Mouse (Mus musculus) left cerebral cortex, adult 9 months (tissue): ENCODE data around the gene Nif3l1.

Source experiments
- DNase-seq, 2 experiments: peaks; one replicate each; pipeline ENCODE4 v3.0.0; 2022; ENCODE audit warnings: low spot score in 2 of 2

Gene Nif3l1

DNA sequence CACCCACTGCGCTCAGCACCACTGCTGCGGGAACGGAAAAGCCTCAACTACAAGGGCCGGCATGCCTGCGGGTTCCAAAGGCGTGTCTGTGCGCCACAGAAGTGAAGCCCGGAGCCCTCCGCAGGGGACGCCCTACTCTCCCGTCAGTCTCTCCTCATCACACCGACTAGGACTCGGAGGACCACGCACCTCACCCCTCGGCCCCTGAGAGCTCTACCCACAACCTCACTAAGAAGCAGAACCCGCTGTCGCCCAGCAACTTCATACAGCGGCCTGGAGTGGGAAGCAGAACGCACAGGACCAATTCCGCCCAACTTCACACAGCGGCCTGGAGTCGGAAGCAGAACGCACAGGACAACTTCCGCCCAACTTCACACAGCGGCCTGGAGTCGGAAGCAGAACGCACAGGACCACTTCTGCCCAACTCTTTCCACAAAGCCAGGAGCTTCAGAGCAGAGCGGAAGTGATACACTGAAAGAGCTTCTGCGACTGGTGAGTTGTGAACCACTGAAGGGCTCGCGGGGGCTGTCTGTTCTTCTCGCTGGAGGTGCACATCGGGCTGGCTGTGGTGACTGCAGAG is at the start of gene Nif3l1, which contains the start of gene Ppil3:
Gene Nif3l1, plus strand, starts transcription at position 9 of the 580 bp plus-strand sequence.
Gene Ppil3, minus strand, starts transcription at position 344 of the 580 bp plus-strand sequence.
- DNase-seq: peak; percentile 88 to 94

DNA sequence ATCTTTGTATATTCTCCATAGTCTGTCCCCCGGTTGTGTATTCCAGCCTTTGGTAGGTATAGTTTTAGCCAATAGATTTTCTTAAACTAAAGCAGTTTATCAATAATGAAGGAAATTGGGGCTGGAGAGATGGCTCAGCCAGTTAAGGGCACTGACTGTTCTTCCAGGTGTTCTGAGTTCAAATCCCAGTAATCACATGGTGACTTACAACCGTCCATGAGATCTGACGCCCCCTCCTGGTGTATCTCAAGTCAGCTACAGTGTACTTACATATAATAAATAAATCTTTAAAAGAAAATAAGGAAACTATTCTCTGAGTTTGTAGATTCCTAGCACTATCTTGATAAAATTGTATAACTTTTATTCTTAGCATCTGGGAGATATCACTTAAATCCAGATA is 49.6 kb upstream of the Nif3l1 start:
- DNase-seq: no peak

- no peak for DNase-seq
Observed at GRCm38 (mm10) chr1:58396179-58396578, 48.8 kb upstream of the Nif3l1 start.

DNA sequence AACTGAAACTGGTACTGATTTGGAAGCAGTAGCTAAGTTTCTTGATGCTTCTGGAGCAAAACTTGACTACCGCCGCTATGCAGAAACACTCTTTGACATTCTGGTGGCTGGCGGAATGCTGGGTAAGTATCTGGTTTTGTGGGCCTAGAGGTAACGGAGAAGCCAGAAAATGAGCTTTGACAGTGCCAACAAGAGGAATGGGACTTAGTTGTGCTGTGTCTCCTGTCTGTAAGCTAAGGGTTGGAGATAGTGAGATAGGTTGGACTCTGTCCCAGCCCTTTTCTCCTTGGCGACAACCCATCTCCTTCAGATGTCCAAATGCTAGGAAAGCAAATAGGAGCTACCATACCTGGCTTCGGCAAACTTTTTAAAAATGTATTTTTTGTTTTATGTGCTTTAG is 47.2 kb upstream of the Nif3l1 start:
- no peak for DNase-seq

GRCm38 (mm10) chr1:58401396-58401795 is 43.6 kb upstream of the Nif3l1 start:
- DNase-seq: no peak

DNA sequence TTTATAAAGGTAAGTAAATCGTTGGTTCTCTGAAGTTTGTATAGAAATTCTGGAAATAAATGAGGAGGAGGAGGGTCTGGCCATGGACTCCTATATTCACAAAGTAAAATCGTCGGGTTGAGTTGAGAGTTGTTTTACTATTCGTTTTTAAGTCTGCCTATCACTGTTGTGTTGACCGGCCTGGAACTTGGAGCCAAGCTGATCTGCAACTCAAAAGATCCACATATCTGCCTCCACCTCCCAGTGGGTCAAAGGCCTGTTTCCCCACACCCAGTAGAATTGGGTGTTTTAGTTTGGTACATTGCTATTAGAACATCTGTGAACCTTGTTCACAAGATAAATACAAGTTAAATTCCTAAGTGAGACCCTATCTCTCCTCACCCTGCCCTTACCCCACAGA is 41.2 kb upstream of the Nif3l1 start:
- no peak for DNase-seq

GRCm38 (mm10) chr1:58407321-58407720 is 37.6 kb upstream of the Nif3l1 start:
- DNase-seq: no peak

- DNase-seq: no peak
Observed at GRCm38 (mm10) chr1:58408141-58408540, 36.8 kb upstream of the Nif3l1 start.

- DNase-seq: no peak
Observed at GRCm38 (mm10) chr1:58409553-58410197, 35.3 kb upstream of the Nif3l1 start.

- no peak for DNase-seq
Observed at GRCm38 (mm10) chr1:58410198-58410588, 34.8 kb upstream of the Nif3l1 start.

- no peak for DNase-seq
Observed at GRCm38 (mm10) chr1:58410776-58411175, 34.2 kb upstream of the Nif3l1 start.

- DNase-seq: no peak
Observed at GRCm38 (mm10) chr1:58415442-58415841, 29.5 kb upstream of the Nif3l1 start.

DNA sequence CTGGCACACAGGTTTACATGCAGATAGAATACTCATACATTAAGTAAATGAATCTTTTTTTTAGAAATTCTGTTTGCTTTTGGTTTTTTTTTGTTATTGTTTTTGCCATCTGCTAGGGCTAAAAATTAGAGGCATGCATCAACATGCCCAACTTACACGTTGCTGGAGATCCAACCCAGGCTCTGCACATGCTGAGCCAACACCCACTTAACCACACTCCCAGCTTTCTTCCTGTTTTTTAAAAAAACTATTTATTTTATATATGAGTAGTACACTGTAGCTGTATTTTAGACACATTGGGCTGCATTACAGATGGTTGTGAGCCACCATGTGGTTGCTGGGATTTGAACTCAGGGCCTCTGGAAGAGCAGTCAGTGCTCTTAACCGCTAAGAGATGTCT is 28.9 kb upstream of the Nif3l1 start:
- DNase-seq: no peak

- no peak for DNase-seq
Observed at GRCm38 (mm10) chr1:58420032-58420431, 24.9 kb upstream of the Nif3l1 start.

DNA sequence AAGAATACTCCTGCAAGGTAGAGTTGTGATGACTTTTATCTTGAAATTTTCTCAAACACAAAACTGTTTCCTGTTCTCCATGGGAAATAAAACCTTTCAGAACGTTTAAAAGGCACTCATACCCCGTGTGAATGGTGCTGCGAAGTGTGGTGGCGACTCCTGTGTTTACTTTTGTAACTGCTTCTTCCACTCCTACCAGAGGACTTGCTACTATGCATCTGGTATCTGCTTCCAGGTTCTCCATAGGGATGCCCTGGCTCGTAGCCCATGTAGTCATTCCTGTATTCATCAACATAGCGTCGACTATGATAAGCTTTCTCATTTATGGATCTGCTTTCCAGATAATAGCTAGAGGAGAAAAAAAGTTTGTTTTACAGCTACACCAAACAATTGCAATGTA is 24.0 kb upstream of the Nif3l1 start:
- DNase-seq: no peak

GRCm38 (mm10) chr1:58422879-58423278 is 22.1 kb upstream of the Nif3l1 start:
- DNase-seq: no peak

DNA sequence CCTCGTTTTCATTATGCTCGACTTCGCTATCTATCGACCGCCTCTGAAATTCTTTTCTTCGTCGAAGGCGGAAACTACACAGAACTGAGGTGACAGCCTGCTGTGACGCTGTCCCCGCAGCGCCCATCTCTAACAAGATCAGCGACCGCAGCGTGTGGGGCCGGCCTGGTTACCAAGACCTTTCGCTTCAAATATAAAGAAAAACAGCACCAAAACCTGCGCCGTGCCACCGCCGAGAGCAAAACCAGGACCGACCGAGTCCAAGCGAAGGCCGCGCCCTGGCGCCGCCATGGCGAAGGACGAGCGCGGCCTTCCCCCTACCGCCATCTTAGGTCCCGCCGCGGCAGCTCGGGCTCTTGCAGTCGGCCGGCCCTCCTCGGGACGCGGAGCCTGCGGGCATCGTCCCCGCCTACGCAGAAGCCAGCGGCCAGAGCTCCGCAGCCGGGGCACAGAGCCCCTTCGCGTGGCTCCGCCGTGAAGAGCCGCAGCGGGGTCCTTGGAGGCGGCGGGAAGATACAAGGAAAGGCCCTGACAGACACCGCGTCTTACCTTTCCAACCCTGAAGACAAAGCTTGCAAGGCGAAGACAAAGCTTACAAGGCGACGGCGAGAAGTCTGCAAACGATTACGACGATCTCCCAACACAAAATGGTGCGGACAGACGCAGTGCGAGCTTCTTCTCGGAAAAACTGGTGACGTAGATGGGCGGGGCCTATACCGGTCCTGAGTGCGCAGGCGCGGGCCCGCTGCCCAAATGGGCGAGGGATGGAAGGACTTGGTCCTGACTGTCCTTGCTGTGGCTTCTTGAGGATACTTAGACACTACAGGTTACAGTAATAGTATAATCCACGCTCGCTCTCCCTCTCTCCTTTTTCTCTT is 21.3 kb upstream of the Nif3l1 start, which contains the start of gene Clk1:
Gene Clk1, minus strand, starts transcription at position 696 of the 878 bp plus-strand sequence.
- DNase-seq: peak; percentile 88 to 97

DNA sequence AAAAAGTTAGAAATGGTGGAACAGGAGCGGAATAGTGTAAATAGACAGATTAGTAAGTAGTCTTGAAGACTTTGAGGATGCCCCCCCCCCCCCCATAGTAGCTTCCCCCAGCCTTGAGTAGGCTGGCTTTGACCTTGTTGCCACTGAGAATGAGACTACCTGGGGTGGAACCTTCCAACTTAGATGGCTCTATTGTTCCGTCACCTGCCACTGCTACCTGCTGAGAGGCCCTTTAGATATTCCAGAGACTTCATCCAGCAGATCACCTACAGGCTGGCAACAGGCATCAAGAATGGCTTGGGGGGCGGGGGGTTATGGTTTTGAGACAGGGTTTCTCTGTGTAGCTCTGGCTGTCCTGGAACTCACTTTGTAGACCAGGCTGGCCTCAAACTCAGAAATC is 20.4 kb upstream of the Nif3l1 start:
- no peak for DNase-seq

GRCm38 (mm10) chr1:58444691-58445090 is 260 bp upstream of the Nif3l1 start:
- no peak for DNase-seq

DNA sequence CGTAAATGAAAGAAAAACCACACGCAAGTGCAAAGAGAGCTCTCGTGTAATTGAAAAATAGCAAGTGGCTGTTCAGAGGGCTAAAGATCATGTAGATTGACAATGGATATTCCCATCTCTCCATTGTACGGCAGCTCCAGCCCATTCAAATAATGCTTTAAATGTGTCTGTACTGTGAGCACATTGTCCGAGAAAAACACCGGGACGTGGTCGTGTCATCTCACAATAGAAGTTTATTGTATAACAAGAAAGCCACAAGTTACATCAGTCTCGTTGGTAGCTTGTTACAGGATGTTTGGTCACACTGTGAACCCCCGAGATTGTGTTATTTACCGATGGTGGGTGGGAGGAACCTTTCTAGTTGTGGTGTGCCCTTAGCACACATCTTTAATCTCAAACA is 910 bp downstream of the Nif3l1 start:
- DNase-seq: no peak

DNA sequence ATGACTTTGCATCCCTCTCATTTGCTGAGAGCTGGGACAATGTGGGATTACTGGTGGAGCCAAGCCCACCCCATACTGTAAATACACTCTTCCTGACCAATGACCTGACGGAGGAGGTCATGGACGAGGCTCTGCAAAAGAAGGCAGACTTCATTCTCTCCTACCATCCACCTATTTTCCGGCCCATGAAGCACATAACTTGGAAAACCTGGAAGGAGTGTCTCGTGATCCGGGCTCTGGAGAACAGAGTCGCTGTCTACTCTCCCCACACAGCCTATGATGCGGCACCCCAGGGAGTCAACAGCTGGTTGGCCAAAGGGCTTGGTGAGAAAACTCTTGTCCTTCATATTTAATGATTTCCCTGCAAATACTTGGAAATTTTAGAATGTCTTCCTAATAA is 2.8 kb downstream of the Nif3l1 start:
- DNase-seq: no peak

DNA sequence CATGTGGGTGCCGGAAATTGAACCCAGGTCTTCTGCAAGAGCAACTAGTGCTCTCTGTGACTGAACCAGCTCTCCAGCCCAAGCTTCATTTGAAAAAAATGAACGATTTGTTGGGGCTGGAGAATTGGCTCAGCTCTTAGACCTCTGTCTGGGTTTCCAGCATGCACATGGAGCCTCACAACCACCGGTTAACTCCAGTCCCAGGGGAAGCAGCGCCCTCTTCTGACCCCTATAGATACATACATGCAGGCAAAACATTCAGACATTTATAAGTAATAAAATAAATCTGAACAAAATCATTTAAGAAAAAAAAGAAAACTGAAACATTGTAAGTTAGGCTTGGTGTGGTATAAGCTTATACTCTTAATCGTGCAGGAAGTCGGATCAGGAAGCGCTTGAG is 3.4 kb downstream of the Nif3l1 start:
- no peak for DNase-seq

DNA sequence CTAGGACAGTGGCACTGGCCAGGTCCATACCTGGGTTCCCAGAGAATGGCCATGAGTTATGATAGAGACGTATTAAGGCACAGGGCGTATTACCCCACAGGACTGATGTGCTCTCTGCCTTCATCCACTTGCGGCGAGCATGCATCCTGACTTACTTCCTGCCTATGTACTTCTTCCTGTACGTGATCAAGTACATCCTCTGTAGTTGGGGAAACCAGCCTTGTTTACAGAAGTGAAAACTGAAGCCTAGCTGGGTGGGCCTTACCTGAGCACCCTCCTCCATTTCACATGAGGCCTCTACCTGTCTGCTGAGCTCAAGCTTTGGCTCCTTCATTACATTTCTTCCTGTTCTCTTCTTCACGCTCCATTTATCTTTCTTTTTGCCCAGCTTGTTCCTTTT is 9.4 kb downstream of the Nif3l1 start:
- no peak for DNase-seq
